Mouse (Mus musculus): ENCODE results near the gene Smpd1. TPM values are rescaled to one million over a fixed set of nuclear protein-coding genes. Genes with fewer than 3 reads are reported as not detected.
A peak's percentile ranks its signal among the peaks of the same experiment; 100 is the strongest.

The Smpd1 gene
- 102 and 108 TPM in 2 replicates for polyA plus RNA-seq (2012; rRNA removed)

- Histone ChIP-seq H3K4me3 (replicated peaks; ENCODE audit: insufficient read depth, low read depth, low read length) (peak within 1 kb of the TSS; percentile 85), H3K4me1 (ENCODE audit: control insufficient read depth, insufficient read depth, low read length) (peaks cover 27% of the 10 kb centered on the region), H3K27ac (ENCODE audit: insufficient read depth, low read length) (peak within 1 kb of the TSS; percentile 89), H3K27me3 (ENCODE audit: control insufficient read depth, insufficient read depth, low read length) (no peaks in the 10 kb centered on the region)
- peak; percentile 92 to 95 for DNase-seq
- 2% methylated on average over 26 of the region's 26 CpGs for WGBS
- TF ChIP-seq CTCF (IDR thresholded peaks at IDR 0.05; ENCODE audit: borderline replicate concordance, insufficient read depth, low read depth, low read length) (no peak), POLR2A (IDR thresholded peaks at IDR 0.05; ENCODE audit: borderline replicate concordance, insufficient read depth, low read length) (peak; percentile 68; the same call in 1 of the 2 replicates)
These were observed at the start of gene Smpd1 for GRCm38 (mm10) chr7:105554212-105554942. Gene Smpd1 (plus strand): TSS chr7:105554360.

GRCm38 (mm10) chr7:105507257-105507656 is 46.9 kb upstream of the Smpd1 start:
- no peak for TF ChIP-seq POLR2A (IDR thresholded peaks at IDR 0.05; ENCODE audit: borderline replicate concordance, insufficient read depth, low read length)
- no peak for TF ChIP-seq CTCF (IDR thresholded peaks at IDR 0.05; ENCODE audit: borderline replicate concordance, insufficient read depth, low read depth, low read length)
- H3K27me3 ChIP-seq (ENCODE audit: control insufficient read depth, insufficient read depth, low read length): no peaks in the 10 kb centered on the region
- 72% methylated on average over 4 of the region's 4 CpGs for WGBS
- no peak for DNase-seq
- no peaks in the 10 kb centered on the region for H3K4me1 ChIP-seq (ENCODE audit: control insufficient read depth, insufficient read depth, low read length)
- no peak overlapping the region for H3K4me3 ChIP-seq (replicated peaks; ENCODE audit: insufficient read depth, low read depth, low read length)
- H3K27ac ChIP-seq (ENCODE audit: insufficient read depth, low read length): no peak overlapping the region

GRCm38 (mm10) chr7:105510143-105510542 is 44.0 kb upstream of the Smpd1 start:
- no peak for DNase-seq
- H3K27me3 ChIP-seq (ENCODE audit: control insufficient read depth, insufficient read depth, low read length): no peaks in the 10 kb centered on the region
- TF ChIP-seq POLR2A (IDR thresholded peaks at IDR 0.05; ENCODE audit: borderline replicate concordance, insufficient read depth, low read length) (no peak), CTCF (IDR thresholded peaks at IDR 0.05; ENCODE audit: borderline replicate concordance, insufficient read depth, low read depth, low read length) (no peak)

GRCm38 (mm10) chr7:105513845-105514291 is 40.3 kb upstream of the Smpd1 start:
- no peaks in the 10 kb centered on the region for H3K27me3 ChIP-seq (ENCODE audit: control insufficient read depth, insufficient read depth, low read length)
- H3K27ac ChIP-seq (ENCODE audit: insufficient read depth, low read length): no peak overlapping the region
- DNase-seq: no peak
- no peak overlapping the region for H3K4me3 ChIP-seq (replicated peaks; ENCODE audit: insufficient read depth, low read depth, low read length)
- 65% methylated on average over 5 of the region's 5 CpGs for WGBS
- no peaks in the 10 kb centered on the region for H3K4me1 ChIP-seq (ENCODE audit: control insufficient read depth, insufficient read depth, low read length)
- TF ChIP-seq CTCF (IDR thresholded peaks at IDR 0.05; ENCODE audit: borderline replicate concordance, insufficient read depth, low read depth, low read length) (no peak), POLR2A (IDR thresholded peaks at IDR 0.05; ENCODE audit: borderline replicate concordance, insufficient read depth, low read length) (no peak)

More at GRCm38 (mm10) chr7:105510143-105510542, 44.0 kb upstream of the Smpd1 start:
- Histone ChIP-seq H3K4me3 (replicated peaks; ENCODE audit: insufficient read depth, low read depth, low read length) (no peak overlapping the region), H3K4me1 (ENCODE audit: control insufficient read depth, insufficient read depth, low read length) (no peaks in the 10 kb centered on the region), H3K27ac (ENCODE audit: insufficient read depth, low read length) (no peak overlapping the region)
- 82% methylated on average over 5 of the region's 5 CpGs for WGBS

- H3K27ac ChIP-seq (ENCODE audit: insufficient read depth, low read length): no peak overlapping the region
- H3K4me1 ChIP-seq (ENCODE audit: control insufficient read depth, insufficient read depth, low read length): no peaks in the 10 kb centered on the region
- H3K27me3 ChIP-seq (ENCODE audit: control insufficient read depth, insufficient read depth, low read length): no peaks in the 10 kb centered on the region
- WGBS: 30% methylated on average over 5 of the region's 5 CpGs
- H3K4me3 ChIP-seq (replicated peaks; ENCODE audit: insufficient read depth, low read depth, low read length): no peak overlapping the region
- TF ChIP-seq POLR2A (IDR thresholded peaks at IDR 0.05; ENCODE audit: borderline replicate concordance, insufficient read depth, low read length) (no peak), CTCF (IDR thresholded peaks at IDR 0.05; ENCODE audit: borderline replicate concordance, insufficient read depth, low read depth, low read length) (no peak)
- no peak for DNase-seq
These were observed 39.6 kb upstream of the Smpd1 start for GRCm38 (mm10) chr7:105514561-105514960.

GRCm38 (mm10) chr7:105515178-105515577 is 39.0 kb upstream of the Smpd1 start:
- H3K27ac ChIP-seq (ENCODE audit: insufficient read depth, low read length): no peak overlapping the region
- TF ChIP-seq POLR2A (IDR thresholded peaks at IDR 0.05; ENCODE audit: borderline replicate concordance, insufficient read depth, low read length): no peak
- peak; percentile 93 for TF ChIP-seq CTCF (IDR thresholded peaks at IDR 0.05; ENCODE audit: borderline replicate concordance, insufficient read depth, low read depth, low read length)

GRCm38 (mm10) chr7:105516669-105517360 is 37.3 kb upstream of the Smpd1 start:
- WGBS: 76% methylated on average over 9 of the region's 9 CpGs
- no peaks in the 10 kb centered on the region for H3K4me1 ChIP-seq (ENCODE audit: control insufficient read depth, insufficient read depth, low read length)
- no peaks in the 10 kb centered on the region for H3K27me3 ChIP-seq (ENCODE audit: control insufficient read depth, insufficient read depth, low read length)
- DNase-seq: no peak
- H3K4me3 ChIP-seq (replicated peaks; ENCODE audit: insufficient read depth, low read depth, low read length): no peak overlapping the region
- H3K27ac ChIP-seq (ENCODE audit: insufficient read depth, low read length): no peak overlapping the region
- TF ChIP-seq CTCF (IDR thresholded peaks at IDR 0.05; ENCODE audit: borderline replicate concordance, insufficient read depth, low read depth, low read length): no peak
- no peak for TF ChIP-seq POLR2A (IDR thresholded peaks at IDR 0.05; ENCODE audit: borderline replicate concordance, insufficient read depth, low read length)

More at GRCm38 (mm10) chr7:105515178-105515577, 39.0 kb upstream of the Smpd1 start:
- 15% methylated on average over 5 of the region's 5 CpGs for WGBS
- peak; percentile 49 to 69 for DNase-seq
- H3K27me3 ChIP-seq (ENCODE audit: control insufficient read depth, insufficient read depth, low read length): no peaks in the 10 kb centered on the region
- no peaks in the 10 kb centered on the region for H3K4me1 ChIP-seq (ENCODE audit: control insufficient read depth, insufficient read depth, low read length)
- no peak overlapping the region for H3K4me3 ChIP-seq (replicated peaks; ENCODE audit: insufficient read depth, low read depth, low read length)

Measured in cerebellum, adult 2 months (tissue).